Mouse (Mus musculus) heart, adult 2 months (tissue): Measurements from ENCODE around the gene Tmem181a.
"Not testable (repeated sequence)": the region's sequence is repeated elsewhere in the genome, so short reads cannot be mapped to it uniquely, and the experiment has no call there.

Experiments used
- CTCF ChIP-seq: fragments of 200-600 bp; IDR thresholded peaks from 2 replicates; pipeline ENCODE4 v1.8.1; 2022; ENCODE audit warnings: antibody characterized with exemption, mild to moderate bottlenecking, moderate library complexity
- EP300 ChIP-seq: fragments of 200-500 bp; IDR thresholded peaks from 2 replicates; pipeline ENCODE4 v1.6.1; 2011; ENCODE audit warnings: low read depth, low read length, control low read depth; ENCODE audit not compliant: insufficient read depth

GRCm38 (mm10) chr17:6271970-6272369, 15.3 kb downstream of the Tmem181a start:
- TF ChIP-seq CTCF, EP300: not testable (repeated sequence)
